Mouse (Mus musculus) left cerebral cortex, adult 11 months (tissue): ENCODE results near the gene Efcab9.

ENCODE experiments used
- DNase-seq: peaks from one replicate; pipeline ENCODE4 v3.0.0; 2022; ENCODE audit warnings: low spot score

Efcab9 gene

DNA sequence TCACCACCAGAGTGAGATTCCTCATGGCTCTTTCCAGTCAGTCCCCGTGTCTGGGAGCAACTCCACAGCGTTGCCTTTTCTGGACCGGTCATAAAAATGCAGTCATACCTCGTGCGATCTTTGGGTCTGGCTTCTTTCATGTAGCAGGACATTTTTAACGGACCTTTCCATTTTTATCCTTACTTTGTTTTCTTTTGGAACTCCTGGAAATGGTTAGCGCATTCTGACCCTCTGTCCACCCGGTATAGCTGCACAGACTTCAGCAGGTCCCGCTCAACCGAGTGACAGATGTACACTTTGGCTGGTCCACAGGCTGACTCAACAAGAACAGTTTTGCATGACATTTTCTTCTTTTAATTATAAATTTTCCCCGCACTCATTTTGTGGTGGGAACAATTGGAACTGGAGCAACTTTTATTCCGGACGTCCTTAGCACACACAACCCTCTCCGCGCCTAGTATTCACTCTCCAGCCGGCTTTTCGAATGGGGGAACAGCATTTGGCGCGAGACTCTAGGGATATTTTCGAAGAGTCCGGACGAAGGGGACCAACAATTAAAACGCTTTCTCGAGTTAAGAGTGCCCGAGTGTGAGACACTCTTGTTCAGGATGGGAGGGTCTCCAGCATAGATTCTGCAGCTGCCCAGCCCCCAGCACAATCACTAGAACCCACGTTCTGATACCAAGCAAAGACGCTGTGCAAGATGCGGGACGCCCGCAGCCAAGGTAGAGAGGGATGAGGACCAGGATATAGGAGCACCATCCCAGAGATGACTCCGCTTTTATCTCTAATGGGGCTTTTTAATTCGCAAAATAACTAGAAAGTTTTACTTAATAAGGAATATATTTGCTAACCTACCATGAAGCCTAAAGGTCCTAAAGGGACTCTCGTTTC, at the start of gene Efcab9:
Gene Efcab9 (minus strand): TSS at position 211 of the 894 bp plus-strand sequence.
- no peak for DNase-seq

DNA sequence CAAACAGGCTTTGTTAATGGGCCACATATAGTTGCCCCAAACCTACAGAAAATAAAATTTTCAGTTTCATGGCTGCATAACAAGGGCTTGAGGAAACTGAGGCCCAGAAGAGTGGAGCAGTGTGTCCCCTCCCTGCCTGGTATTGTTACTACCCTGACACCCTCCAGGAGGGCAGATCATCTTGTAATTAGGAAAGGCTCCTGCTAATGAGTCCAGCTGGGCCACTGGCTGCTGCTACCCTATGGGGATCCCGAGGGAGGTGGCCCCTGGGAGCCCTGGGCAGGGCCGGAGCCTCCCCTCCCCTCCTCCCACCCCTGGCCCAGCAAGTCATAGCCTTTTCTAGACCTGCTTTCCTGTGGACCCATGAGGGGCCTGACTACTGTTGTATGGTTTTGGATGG, 49.1 kb upstream of the Efcab9 start:
- DNase-seq = no peak

DNA sequence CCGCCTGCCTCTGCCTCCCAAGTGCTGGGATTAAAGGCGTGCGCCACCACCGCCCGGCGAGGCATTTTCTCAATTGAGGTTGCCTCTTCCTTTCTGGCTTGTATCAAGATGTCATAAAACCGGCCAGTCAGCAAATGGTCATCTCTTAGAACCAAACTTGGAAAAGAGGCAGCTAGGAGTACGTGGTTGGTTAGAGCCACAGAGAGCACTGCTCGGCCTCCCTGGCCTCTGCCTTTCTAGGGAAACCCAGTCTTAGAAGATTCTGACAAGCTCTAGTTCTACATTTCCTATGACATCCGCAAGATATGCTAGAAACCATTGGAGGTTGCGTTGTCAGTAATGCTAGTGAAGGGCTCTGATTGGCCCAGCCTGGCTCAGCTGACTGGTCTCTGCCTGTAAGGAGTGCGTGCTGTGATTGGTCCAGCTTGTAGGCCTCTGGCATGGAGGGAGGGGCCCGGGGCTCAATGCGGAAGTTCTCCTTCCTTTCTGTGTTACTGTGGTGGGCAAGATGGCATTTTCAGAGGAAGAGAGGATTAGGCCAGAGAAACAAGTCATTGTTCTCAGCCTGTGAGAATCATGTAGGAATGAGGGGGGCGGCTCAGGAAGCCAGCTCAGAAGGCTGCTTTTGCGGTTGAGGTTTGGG, 48.5 kb upstream of the Efcab9 start:
- DNase-seq = peak; percentile 59

DNA sequence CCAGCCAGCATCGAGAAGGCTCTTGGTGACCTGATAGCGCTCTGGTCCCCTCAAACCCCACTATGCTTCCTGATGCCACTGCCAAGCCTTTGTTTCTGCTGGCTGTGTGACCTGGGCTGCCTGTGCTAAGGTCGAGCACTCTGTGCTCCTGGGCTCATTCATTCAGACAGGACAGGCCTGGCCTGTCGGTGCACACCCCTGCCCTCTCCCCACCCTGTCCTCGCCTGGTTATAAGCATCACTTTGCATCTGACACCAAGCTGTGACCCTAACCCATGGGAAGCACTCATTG, 44.8 kb upstream of the Efcab9 start:
- no peak for DNase-seq

DNA sequence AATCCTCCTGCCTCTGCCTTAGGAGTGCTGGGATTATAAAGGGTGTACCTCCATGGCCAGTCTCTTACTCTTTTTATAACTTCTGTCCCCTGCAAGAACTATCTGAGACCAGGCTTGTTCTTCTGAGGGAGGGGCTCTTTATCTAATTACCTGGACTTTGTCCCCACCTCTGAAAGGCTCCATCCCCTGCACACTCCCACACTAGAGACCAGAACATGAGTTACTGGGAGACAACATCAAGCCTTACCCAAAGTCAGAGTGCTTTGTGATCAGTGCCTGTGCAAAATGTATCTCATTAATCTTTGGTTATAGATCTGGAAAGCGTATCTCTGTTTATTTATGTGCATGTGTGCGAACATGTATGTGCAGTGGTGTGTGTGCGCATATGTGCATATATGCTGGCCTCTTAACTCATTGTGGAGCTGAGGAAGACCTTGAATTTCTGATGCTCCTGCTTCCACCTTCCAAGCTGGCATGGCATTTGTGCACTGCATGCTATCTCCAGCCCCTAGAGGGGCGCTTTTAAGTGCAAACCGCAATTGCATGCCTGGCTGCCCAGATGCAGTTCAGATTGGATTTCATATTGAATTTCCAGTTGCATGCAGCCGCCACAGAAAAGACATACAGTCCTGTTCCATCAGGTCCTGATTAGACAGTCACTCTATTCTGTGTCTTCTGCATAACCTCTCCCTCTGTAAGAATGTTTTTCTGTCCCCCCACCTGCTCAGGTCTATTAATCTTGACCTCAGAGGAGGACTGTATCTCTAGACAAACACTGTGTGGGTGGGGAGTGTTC, 44.3 kb upstream of the Efcab9 start:
- DNase-seq = no peak

DNA sequence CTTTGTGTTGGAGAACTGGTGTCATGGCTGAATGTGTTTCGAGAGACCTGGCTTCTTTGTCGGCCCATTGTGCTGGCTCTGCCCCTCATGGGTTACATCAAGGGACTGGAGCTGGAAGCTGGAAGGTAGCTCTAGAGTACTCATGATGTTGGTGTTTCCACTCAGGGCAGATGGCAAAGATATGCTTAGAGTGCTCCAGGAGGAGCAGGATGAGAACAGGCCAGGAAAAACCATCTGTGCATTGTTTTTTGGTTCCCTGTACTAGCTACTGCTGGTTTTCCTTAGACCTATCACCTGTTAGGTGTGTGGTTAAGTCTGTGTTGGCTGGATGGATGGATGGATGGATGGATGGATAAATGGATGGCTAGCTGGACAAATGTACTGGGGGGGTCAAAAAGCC, 41.8 kb upstream of the Efcab9 start:
- no peak for DNase-seq

DNA sequence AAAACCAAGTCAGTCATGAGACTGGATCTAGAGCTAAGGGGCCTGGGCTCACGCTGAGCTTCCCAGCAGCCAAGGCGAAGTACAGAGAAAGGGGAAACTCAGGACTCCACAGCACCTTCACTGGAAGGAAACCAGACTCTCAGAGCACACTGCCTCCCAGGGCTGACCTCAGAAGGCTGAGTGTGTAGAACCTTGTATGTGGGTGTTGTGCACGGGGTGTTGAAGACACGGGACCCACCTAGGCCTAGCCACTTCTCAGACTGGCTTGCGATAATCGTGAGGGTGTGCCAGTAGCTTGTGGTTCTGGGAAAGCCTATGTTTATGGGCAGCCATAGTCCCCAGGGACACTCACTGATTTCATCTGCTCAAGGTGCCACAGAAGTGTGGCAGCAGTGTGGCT, 39.2 kb upstream of the Efcab9 start:
- DNase-seq = no peak

DNA sequence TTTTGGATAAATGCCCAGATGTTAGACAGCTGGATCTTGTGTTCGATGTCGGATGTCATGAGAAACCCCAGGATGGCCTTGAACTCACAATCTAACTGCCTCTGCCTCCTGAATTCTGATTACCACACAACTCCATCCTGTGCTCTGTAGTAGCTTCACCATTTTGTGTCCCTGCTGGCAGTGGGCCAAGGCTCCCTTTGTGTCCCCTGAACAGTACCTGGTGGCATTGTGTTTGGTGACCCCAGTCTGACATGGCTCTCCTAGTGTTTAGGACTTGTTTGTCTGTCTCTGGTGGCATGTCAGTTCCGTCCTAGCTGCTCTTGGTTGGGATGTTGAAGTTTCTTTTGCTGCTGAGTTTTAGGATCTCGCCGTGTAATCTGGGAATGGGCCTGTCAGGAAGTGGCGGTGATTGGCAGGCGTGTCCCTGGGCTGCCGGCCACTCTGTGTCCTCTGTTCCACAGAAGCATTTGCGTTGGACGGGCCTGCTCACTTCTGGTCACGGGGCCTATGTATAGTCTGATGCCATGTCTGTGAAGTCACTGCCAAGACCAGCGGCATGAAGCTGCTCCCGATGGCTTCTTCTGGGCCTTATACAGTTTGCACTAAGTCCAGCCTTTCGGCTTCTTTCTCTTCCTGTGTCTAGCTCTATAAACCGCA, 36.9 kb upstream of the Efcab9 start:
- DNase-seq = no peak

DNA sequence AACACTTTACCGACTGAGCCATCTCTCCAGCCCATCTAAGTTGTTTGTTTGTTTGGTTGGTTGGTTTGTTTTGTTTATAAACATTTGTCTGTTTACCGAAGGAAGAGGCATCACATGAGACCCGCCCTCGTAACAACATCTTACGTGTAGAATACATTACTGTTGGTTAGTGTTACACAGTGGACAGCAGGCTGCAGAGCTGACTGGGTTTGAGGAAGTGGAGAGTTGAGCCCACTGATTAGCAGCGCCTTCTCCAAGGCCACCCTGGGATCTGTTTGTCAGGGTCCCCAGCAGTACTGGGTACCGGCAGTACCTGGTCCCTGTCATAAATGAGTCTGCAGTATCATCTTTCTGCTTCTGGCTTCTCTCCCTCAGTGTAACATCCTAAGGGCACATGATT, 36.2 kb upstream of the Efcab9 start:
- DNase-seq = no peak

DNA sequence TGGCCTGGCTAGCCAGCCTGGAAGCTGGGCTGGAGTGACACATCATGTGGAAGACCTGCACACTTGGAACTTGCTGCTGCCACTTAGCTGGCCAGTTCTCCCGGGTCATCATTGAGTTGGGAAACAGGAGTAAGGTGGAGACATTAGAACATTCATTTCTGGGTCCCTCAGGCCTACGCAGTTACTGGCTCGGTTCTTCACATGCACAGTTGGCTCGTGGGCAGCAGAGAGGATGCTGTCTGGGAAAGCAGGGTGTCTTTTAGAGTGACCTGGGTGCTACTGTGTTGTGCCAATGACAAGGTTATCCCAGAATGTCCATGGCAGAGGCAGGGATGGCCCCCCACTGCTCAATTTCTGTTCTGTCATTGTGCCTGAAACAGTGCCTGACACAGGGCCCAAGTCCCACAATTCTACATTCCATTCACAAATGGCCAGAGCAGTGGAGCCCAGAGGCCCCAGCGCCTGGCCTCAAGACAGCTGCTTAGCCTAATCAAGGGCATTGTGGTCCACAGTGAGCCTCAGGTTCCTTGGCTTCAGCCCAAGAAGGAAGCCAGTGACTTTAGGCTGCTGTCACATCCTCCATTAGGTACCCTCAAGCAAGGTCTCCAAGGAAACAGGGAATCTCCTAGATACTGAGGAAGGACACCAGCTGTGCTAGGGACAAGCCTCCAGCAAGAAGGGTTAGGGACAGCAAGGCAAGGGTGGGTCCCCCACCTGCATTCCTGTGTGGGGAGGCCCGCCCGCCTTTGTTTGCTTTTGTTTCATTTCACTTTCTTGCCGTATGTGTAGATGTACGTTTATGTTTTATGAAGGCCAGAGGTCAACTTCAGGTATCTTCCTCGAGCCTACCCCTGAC, 35.3 kb upstream of the Efcab9 start:
- DNase-seq = no peak

DNA sequence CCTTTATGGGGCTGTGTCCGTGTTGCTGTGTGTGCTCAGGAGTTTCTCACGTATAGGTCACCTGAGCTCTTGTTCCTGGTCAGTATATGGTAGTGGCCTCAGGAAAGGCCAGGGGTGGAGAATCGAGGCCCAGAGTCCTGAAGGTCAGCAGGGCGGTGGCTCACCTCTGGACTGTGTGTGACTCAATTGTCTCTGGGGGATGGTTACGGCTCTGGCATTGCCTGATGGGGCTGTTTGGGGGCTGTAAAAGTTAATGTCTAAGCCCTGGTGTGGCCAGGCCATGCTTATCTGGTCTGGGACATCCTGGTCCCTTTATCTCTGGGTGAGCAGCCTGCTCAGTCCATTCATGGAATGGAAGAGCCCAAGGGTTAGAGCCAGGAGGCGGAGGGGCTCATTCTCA, 34.3 kb upstream of the Efcab9 start:
- no peak for DNase-seq

DNA sequence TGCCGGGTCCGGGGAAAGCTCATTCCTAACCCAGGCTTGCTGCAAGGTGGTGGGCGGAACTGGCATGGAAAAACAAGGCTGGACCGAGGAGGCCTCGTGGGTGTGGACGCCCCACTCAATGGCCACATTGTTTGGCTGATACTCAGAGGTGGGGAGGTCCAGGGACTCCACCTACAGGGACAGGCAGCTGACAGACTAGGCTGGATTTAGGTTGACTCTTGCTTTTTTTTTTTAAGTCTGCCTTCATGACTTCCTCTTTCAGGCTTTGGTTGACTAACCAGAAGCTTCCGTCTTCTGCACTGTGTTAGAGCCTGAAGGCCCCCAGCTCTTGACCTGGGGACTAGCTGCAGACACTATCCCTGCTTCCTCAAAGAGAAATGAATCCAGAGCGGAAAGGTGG, 33.2 kb upstream of the Efcab9 start:
- no peak for DNase-seq

DNA sequence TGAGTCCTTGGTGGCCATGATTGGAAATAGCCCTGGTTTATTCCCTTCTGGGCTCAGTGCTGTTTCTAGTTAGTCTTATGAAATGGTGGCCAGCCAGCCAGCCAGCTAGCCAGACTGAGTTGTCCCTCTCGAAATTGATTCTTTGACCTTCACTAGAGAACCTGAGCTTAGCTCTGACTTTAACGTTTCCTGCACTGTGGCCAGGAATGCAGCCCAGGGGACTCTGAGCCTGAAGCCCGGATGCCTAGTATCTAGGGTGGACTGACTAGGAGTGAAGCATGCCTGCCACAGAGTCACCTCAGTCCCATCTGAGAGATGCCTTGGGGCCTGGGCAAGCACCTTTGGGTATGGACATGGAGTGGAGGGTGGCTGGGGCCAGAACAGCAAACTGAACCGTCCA, 32.7 kb upstream of the Efcab9 start:
- DNase-seq = no peak

DNA sequence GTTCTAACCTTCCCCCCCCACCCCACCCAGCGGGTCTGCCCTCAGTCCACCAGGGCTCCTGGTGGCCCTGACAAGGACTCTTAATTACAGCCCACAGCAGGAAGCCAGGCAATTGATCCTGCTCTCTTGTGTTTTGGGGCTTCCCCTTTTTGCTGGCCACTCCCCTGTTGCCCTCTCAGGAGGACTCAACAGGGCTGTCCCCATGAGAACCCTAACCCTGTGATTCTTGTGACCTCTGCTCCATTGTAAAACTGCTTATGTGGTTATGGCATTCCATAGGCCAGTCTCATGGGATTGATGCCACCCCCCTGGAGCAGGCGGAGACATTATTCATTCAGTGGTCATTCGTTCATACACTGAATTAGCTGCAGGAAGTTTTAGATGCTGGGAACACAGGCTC, 31.8 kb upstream of the Efcab9 start:
- DNase-seq = no peak

DNA sequence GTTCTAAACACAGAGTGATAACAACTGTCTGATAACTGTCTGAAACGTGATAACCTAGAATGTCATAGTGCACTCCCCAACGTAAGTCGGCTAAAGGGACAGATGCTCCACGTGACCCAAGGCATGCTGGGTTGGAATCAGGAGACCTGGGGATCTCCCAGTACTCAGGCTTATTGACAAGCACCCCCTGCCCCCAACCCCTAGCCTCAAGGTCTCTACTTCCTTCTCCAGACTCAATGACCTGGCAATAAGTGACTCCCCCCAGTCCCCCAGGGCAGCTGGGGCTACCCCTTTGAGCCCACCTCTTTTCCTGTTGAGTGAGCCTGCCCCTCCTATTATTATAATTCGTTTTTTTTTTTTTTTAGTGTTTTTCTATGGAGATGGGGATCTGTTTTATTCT, 30.8 kb upstream of the Efcab9 start:
- no peak for DNase-seq

DNA sequence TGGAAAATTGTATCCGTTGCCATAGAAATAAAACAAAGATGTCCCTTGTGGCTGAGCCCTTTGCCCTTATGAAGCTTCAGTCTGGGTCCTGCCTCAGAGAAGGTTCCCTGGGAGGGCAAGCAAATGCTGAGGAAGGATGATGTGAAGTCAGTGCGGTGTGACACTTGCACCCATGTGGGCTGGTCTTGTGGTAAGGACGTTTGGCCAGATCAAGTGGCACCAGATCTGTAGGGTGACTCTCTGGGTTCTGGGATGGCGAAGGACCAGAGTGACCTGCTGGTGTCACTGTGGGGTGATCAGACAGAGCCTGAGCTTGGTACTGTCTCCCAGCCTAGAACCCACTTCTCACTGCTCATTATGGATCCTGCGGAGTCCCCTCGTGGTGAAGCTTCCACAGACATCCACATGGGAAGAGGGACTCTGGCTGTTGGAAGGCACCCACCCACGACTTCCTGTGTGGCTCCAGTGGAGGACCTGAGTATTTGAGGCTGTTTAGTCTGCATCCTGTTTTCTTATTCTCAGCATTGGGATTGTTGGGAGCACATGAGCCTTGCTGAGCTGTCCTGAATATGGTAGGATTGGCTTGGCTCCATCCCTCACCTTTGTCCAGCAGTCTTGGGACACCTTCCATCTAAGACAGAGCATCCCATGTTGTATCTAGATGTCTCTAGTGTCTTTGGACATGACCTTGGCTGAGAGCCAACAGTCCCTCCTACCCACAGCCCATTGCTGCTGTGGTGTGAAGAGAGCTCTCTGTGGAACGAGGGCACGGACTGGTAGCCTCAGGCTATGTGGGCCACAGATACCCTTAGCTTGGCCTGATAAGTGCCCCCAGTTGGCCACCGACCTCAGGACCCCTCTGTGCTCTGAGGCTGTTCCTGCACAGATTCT, 29.8 kb upstream of the Efcab9 start:
- no peak for DNase-seq

DNA sequence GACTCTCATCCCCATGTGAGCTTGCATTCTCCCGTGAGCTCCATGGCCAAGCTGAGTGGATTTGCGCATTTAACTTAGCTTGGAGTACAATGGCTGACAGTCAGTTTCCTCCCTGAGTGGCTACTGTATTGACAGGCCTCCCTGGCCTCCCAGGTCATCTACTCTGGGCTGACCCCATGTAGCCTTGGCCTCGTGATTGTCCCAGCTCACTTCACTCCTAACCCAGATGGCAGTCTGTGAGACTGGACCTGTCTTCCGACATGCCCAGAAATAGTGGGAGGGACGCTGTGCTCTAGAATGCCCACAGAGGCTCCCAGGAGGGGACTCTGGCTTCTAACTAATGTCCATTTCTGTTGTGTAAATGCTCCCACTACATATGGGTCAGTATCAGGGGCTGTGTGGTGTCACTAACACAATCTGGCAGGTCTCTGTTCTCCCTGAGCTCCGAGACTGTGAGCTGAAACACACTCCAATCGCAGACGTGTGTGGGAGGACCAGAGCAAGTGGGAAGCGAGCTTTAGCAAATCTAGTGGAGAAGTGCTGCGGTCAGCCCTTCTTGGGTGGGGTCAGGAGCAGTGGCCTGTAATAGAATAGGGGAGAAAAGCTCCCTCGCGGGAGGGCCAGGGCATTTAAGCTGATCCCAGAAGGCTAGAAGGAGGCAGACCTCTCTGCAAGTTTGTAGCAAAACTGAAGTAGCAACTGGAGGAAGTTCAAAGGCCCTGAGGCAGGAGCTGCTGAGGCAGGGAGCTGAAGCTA, 28.3 kb upstream of the Efcab9 start:
- no peak for DNase-seq

DNA sequence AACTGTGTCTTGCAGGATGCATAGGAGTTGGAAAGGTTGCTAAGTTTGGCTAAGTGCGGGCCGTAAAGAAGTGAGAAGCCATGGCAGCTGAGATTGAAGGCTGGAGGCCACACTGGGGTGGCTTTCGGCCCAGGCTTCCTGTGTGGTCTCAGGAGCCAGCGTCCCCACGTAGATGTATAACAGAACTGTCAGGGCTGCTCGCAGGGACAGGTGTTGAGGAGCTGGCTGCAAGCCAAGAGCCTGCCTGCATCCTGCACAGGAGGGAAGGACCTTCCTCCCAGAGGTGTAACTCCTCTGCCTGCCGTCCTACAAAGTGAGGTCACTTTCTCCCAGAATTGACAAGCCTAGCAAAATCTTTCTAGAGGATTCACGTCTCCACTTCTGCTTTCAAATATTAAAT, 26.8 kb upstream of the Efcab9 start:
- DNase-seq = no peak

DNA sequence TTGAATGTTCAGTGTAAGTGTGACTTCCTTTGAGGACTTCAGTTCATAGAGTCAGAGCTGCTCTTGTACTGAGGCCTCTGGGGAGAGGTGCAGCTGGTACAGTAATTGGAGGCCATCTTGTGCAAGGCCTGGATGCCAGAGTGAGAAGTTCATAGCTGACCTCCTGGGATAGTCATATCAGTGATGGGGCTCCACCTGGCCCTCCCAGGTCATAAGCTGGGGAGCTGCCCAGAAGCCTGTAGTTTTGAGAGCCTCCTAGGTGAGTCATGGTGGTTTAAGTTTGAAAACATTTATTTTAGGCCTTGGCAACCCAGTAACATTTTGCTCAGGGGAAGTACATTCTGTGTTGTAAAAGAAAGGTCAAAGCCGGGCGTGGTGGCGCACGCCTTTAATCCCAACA, 26.1 kb upstream of the Efcab9 start:
- no peak for DNase-seq
